Mouse (Mus musculus) forebrain, embryonic 14.5 days (tissue): ENCODE data around the gene Mbd4. TPM values are rescaled to one million over a fixed set of nuclear protein-coding genes. Genes with fewer than 3 reads are reported as not detected.
A peak's percentile ranks its signal among the peaks of the same experiment; 100 is the strongest.

Experiments used
- ATAC-seq: fragments of 200-750 bp; cut with Nextera tagmentation; 2 replicates; pipeline ENCODE4 v1.8.0; 2017; ENCODE audit warnings: mild to moderate bottlenecking, moderate library complexity
- DNase-seq: peaks from one replicate; pipeline ENCODE4 v3.0.0-alpha.2; 2015; ENCODE audit warnings: low spot score
- H3K27ac ChIP-seq: fragments of 300-500 bp; sonication (generic); 2 replicates; pipeline ENCODE4 v1.5.1; 2014; ENCODE audit warnings: low read depth, mild to moderate bottlenecking, control low read depth, low read length, moderate library complexity
- H3K27me3 ChIP-seq: fragments of 300-500 bp; sonication (generic); replicated peaks from 2 replicates; pipeline ENCODE4 v1.6.1; 2014; ENCODE audit warnings: low read length, control low read depth, mixed read lengths; ENCODE audit not compliant: control insufficient read depth, insufficient read depth
- H3K36me3 ChIP-seq: fragments of 300-500 bp; sonication (generic); 2 replicates; pipeline ENCODE4 v1.6.1; 2014; ENCODE audit warnings: low read length, control low read depth; ENCODE audit not compliant: control insufficient read depth, insufficient read depth
- H3K4me1 ChIP-seq: fragments of 300-500 bp; sonication (generic); 2 replicates; pipeline ENCODE4 v1.6.1; 2014; ENCODE audit warnings: antibody characterized with exemption, low read length, control low read depth; ENCODE audit not compliant: control insufficient read depth, insufficient read depth
- H3K4me2 ChIP-seq: fragments of 300-500 bp; sonication (generic); 2 replicates; pipeline ENCODE4 v1.6.1; 2014; ENCODE audit warnings: mild to moderate bottlenecking, control low read depth, low read length
- H3K4me3 ChIP-seq: fragments of 300-500 bp; sonication (generic); 2 replicates; pipeline ENCODE4 v1.5.1; 2014; ENCODE audit warnings: low read depth, low read length, control low read depth
- H3K9ac ChIP-seq: fragments of 300-500 bp; sonication (generic); 2 replicates; pipeline ENCODE4 v1.6.1; 2014; ENCODE audit warnings: mild to moderate bottlenecking, low read length, control low read depth, moderate library complexity
- H3K9me3 ChIP-seq: fragments of 300-500 bp; sonication (generic); replicated peaks from 2 replicates; pipeline ENCODE4 v1.6.1; 2016; ENCODE audit warnings: low read length, control low read depth, mixed read lengths; ENCODE audit not compliant: control insufficient read depth
- WGBS: fragments of 180-500 bp; shearing (Covaris S2); extraction: QIAGEN DNeasy Blood & Tissue Kit; methylation state at CpG from one replicate; pipeline ENCODE4 v1.1.7; 2014; 5-methylcytosine and 5-hydroxymethylcytosine counted together
- polyA plus RNA-seq: library from polyadenylated mRNA; unstranded; fragments of >200 nt; fragmentation: Nextera tagmentation; extraction: Ambion mirVana; gene quantifications from 2 replicates; pipeline ENCODE4 v1.2.1, GENCODE M21; 2014

The Mbd4 gene
- polyA plus RNA-seq, 1 experiment from 2014 or later: 9.3 TPM

GRCm38 (mm10) chr6:115811606-115812005 lies 41.6 kb downstream of the Mbd4 start:
- ATAC-seq: no peak

DNA sequence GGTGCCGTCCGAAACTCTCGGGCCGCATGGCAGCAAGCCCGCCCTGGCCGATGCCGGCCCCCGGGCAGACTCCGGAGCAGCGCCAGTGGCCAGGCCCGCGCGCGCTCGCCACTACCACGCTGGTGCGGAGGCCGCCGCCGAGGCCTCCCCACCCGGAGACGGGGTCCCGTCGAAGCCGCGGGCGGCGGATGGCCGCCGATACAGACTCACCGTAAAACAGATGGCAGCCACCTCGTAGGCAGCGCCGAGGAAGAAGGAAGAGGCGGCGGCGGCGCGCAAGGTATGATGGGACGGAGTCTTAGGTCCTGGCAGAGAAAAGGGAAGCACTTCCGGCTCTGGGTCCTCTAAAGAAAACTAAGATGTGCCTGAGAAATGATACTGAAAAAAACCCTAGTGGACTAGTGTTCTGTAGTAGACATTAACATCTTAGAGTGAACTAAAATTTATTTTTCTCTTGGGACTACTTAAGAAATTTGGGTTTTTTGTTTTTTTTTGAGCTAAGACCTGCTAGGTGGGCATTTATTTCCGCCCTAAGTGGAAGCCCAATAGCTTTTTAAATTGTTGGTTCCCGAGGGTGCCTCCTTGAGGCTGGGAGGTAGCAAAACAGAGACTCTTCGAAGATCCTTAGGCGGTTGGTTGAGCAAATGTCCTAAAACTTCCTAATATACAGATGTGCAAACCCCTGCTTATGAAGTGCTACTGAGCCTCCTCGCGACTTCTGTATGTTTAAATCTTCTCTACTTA lies 44.5 kb downstream of the Mbd4 start, which contains the start of gene Rpl32:
Gene Rpl32 (minus strand): TSS at position 260 of the 744 bp plus-strand sequence.
- Histone ChIP-seq H3K4me1 (peaks cover 12% of the 10 kb centered on the region), H3K27ac (peak within 1 kb of the TSS; percentile 97), H3K9ac (peak within 1 kb of the TSS; percentile 99), H3K4me2 (peak within 1 kb of the TSS; percentile 84), H3K27me3 (no peaks in the 10 kb centered on the region), H3K4me3 (peak within 1 kb of the TSS; percentile 93), H3K36me3 (peaks cover 39% of the 10 kb centered on the region), H3K9me3 (no peaks in the 10 kb centered on the region)
- 1% methylated on average over 47 of the region's 47 CpGs for WGBS
- peak; percentile 91 for ATAC-seq
- peak; percentile 95 for DNase-seq

More at GRCm38 (mm10) chr6:115811606-115812005, 41.6 kb downstream of the Mbd4 start:
- WGBS: 69% methylated on average over 8 of the region's 8 CpGs
- no peak overlapping the region for H3K4me3 ChIP-seq
- no peak overlapping the region for H3K4me2 ChIP-seq
- H3K36me3 ChIP-seq: peaks cover 10% of the 10 kb centered on the region
- no peaks in the 10 kb centered on the region for H3K27me3 ChIP-seq
- peaks cover 10% of the 10 kb centered on the region for H3K4me1 ChIP-seq
- no peak overlapping the region for H3K27ac ChIP-seq
- no peaks in the 10 kb centered on the region for H3K9me3 ChIP-seq
- H3K9ac ChIP-seq: no peak overlapping the region
- DNase-seq: no peak

- no peaks in the 10 kb centered on the region for H3K9me3 ChIP-seq
- ATAC-seq (peak; percentile 24), DNase-seq (no peak)
- no peaks in the 10 kb centered on the region for H3K27me3 ChIP-seq
- WGBS: under 1% methylated on average over 22 of the region's 22 CpGs
- peak overlapping the region; percentile 93 for H3K4me3 ChIP-seq
- H3K9ac ChIP-seq: peak overlapping the region; percentile 99
- peaks cover 42% of the 10 kb centered on the region for H3K36me3 ChIP-seq
- H3K4me2 ChIP-seq: peak overlapping the region; percentile 84
- H3K4me1 ChIP-seq: peaks cover 12% of the 10 kb centered on the region
- H3K27ac ChIP-seq: peak overlapping the region; percentile 97
These were observed 45.0 kb downstream of the Mbd4 start for GRCm38 (mm10) chr6:115808196-115808487.

DNA sequence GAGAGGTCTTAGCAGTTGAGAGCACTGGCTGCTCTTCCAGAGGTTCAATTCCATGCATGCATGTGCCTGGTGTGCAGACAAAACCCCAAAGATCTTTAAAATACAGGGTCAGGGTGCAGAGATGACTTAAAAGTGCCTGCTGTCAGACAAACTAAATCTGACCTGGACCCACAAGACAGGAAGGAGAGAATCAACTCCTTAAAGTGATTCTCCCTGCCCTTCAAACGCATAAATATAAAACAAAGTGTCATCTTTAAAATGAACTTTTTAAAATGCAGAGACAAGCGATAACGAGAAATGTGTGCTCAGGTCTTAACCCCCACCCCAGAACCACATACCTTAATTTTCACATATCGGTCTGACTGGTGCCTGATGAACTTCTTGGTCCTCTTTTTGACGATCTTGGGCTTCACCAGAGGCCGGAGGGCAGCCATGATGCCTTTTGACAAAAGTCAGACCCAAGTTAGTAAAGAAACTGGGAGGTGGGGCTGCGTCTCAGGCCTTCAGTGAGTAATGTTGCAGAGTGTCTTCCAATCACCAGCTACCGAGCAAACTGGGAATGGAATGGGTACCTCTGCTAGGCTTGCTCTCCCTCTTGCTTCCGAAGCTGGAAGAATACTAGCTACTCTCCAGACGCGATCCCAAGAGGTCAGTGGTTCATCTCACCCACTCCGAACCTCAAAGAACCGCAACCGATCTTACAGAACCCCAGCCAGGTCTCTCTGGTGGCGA lies 45.5 kb downstream of the Mbd4 start:
- Histone ChIP-seq H3K36me3 (peaks cover 47% of the 10 kb centered on the region), H3K4me2 (peak overlapping the region; percentile 84), H3K9me3 (no peaks in the 10 kb centered on the region), H3K27me3 (no peaks in the 10 kb centered on the region), H3K4me3 (peak overlapping the region; percentile 93), H3K9ac (peak overlapping the region; percentile 99), H3K27ac (peak overlapping the region; percentile 97), H3K4me1 (peaks cover 12% of the 10 kb centered on the region)
- ATAC-seq (no peak), DNase-seq (no peak)
- WGBS: 3% methylated on average over 15 of the region's 15 CpGs

DNA sequence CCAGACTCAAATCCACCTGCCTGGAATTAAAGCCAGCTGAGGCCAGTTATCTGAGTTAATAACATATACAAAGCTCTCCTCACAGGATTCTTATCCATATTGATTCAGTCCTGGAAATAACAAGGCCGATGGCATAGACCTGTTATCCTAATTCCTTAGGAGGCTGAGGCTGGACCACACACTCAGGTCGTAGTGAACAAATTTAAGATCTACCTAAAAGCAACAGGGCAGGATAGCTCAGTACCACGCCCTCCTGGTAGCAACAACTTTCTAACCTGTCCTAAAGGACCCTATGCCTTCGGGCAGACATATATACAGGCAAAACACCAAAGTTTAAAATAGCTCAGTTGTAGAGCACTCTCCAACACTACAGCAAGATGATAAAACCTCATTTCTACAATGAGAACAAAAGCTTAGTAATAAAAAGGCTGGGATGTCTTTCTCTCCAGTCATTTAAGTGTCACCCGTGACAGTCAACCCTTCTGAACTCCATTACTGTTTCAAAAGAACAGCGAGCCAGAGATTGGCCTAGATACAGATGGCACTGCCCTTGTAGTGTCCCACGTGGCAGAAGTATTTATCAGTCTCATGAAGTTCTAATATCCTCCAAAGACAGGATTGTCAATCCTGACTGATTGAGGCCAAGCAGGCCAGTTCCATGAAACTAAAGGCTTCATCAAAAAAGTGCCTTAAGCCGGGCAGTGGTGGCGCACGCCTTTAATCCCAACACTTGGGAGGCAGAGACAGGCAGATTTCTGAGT lies 48.6 kb downstream of the Mbd4 start:
- Histone ChIP-seq H3K36me3 (peaks cover 72% of the 10 kb centered on the region), H3K27ac (no peak overlapping the region), H3K27me3 (no peaks in the 10 kb centered on the region), H3K9ac (no peak overlapping the region), H3K9me3 (no peaks in the 10 kb centered on the region), H3K4me2 (no peak overlapping the region), H3K4me1 (peaks cover 12% of the 10 kb centered on the region), H3K4me3 (no peak overlapping the region)
- 71% methylated on average over 10 of the region's 10 CpGs for WGBS
- ATAC-seq (no peak), DNase-seq (no peak)

- DNase-seq (peak; percentile 77), ATAC-seq (peak; percentile 31; the same call in 1 of the 2 replicates)
- Histone ChIP-seq H3K36me3 (peaks cover 81% of the 10 kb centered on the region), H3K27ac (no peak overlapping the region), H3K9ac (no peak overlapping the region), H3K9me3 (no peaks in the 10 kb centered on the region), H3K4me2 (no peak overlapping the region), H3K4me1 (peaks cover 12% of the 10 kb centered on the region), H3K4me3 (no peak overlapping the region), H3K27me3 (no peaks in the 10 kb centered on the region)
- 49% methylated on average over 16 of the region's 16 CpGs for WGBS
These were observed 49.4 kb downstream of the Mbd4 start for GRCm38 (mm10) chr6:115803541-115804382.

GRCm38 (mm10) chr6:115801811-115802210 lies 51.4 kb downstream of the Mbd4 start:
- H3K9ac ChIP-seq: no peak overlapping the region
- H3K27me3 ChIP-seq: no peaks in the 10 kb centered on the region
- no peak overlapping the region for H3K27ac ChIP-seq
- no peak for ATAC-seq
- peaks cover 93% of the 10 kb centered on the region for H3K36me3 ChIP-seq
- no peak overlapping the region for H3K4me2 ChIP-seq
- no peak for DNase-seq
- WGBS: 95% methylated on average over 3 of the region's 3 CpGs
- no peak overlapping the region for H3K4me3 ChIP-seq
- no peaks in the 10 kb centered on the region for H3K9me3 ChIP-seq
- peaks cover 5% of the 10 kb centered on the region for H3K4me1 ChIP-seq

DNA sequence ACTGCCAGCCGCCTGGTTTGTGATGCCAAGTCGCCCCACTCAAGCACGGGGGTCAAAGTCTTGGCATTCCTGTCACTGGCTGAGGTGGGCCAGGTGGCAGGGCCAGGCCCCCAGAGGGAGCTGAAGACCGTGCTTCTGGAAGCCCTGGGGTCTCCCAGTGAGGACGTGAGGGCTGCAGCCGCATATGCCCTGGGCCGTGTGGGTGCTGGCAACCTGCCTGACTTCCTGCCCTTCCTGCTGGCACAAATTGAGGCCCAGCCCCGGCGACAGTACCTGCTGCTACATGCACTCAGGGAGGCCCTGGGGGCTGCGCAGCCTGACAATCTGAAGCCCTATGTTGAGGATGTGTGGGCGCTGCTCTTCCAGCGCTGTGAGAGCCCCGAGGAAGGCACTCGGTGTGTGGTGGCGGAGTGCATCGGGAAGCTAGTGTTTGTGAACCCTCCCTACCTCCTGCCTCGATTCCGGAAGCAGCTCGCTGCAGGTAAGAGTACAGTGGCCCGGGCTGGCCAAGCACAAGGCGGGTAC lies 60.4 kb downstream of the Mbd4 start:
- Histone ChIP-seq H3K36me3 (peaks cover 94% of the 10 kb centered on the region), H3K9me3 (no peaks in the 10 kb centered on the region), H3K4me2 (no peak overlapping the region), H3K27ac (no peak overlapping the region), H3K27me3 (no peaks in the 10 kb centered on the region), H3K4me3 (no peak overlapping the region), H3K9ac (no peak overlapping the region), H3K4me1 (no peaks in the 10 kb centered on the region)
- ATAC-seq (no peak), DNase-seq (no peak)
- WGBS: 88% methylated on average over 21 of the region's 21 CpGs
